Mouse (Mus musculus): ENCODE data around the gene Trappc12.

The Trappc12 gene

GRCm38 (mm10) chr12:28685771-28686170, 64.5 kb downstream of the Trappc12 start:
- no peak for DNase-seq

GRCm38 (mm10) chr12:28684674-28685073, 65.6 kb downstream of the Trappc12 start:
- no peak for DNase-seq

GRCm38 (mm10) chr12:28675925-28676209, 74.4 kb downstream of the Trappc12 start:
- no peak for DNase-seq

GRCm38 (mm10) chr12:28675121-28675924, 74.9 kb downstream of the Trappc12 start, which contains the start of gene Adi1:
TSS of gene Adi1 (plus strand) at chr12:28675231.
- DNase-seq = peak; percentile 99

- no peak for DNase-seq
Measured at GRCm38 (mm10) chr12:28674038-28674720, 76.1 kb downstream of the Trappc12 start.

GRCm38 (mm10) chr12:28667287-28667686, 83.0 kb downstream of the Trappc12 start:
- DNase-seq = no peak

- no peak for DNase-seq
Measured at GRCm38 (mm10) chr12:28666734-28667133, 83.5 kb downstream of the Trappc12 start.

- no peak for DNase-seq
Measured at GRCm38 (mm10) chr12:28662628-28663027, 87.6 kb downstream of the Trappc12 start.

GRCm38 (mm10) chr12:28649141-28650110, 100.8 kb downstream of the Trappc12 start, which contains the start of gene Rnaseh1:
TSS of gene Rnaseh1 (plus strand) at chr12:28649602.
- peak; percentile 99 for DNase-seq
